Mouse (Mus musculus) neural tube, embryonic 12.5 days (tissue): Measurements from ENCODE around the gene Mrc2. TPM values are rescaled to one million over a fixed set of nuclear protein-coding genes. Genes with fewer than 3 reads are reported as not detected.

Source experiments
- ATAC-seq: fragments of 200-750 bp; cut with Nextera tagmentation; 2 replicates; pipeline ENCODE4 v1.8.0; 2017; ENCODE audit warnings: low read depth, mild to moderate bottlenecking, moderate TSS enrichment, moderate library complexity; ENCODE audit not compliant: low FRiP score
- H3K27ac ChIP-seq: fragments of 300-500 bp; sonication (generic); 2 replicates; pipeline ENCODE4 v1.5.1; 2016
- H3K27me3 ChIP-seq: fragments of 300-500 bp; sonication (generic); replicated peaks from 2 replicates; pipeline ENCODE4 v1.6.1; 2016; ENCODE audit warnings: mild to moderate bottlenecking
- H3K36me3 ChIP-seq: fragments of 300-500 bp; sonication (generic); 2 replicates; pipeline ENCODE4 v1.6.1; 2016; ENCODE audit warnings: mild to moderate bottlenecking
- H3K4me1 ChIP-seq: fragments of 300-500 bp; sonication (generic); 2 replicates; pipeline ENCODE4 v1.6.1; 2016
- H3K4me2 ChIP-seq: fragments of 300-500 bp; sonication (generic); replicated peaks from 2 replicates; pipeline ENCODE4 v1.6.1; 2016; ENCODE audit warnings: mild to moderate bottlenecking
- H3K4me3 ChIP-seq: fragments of 300-500 bp; sonication (generic); 2 replicates; pipeline ENCODE4 v1.5.1; 2016
- H3K9ac ChIP-seq: fragments of 300-500 bp; sonication (generic); 2 replicates; pipeline ENCODE4 v1.6.1; 2016; ENCODE audit warnings: mild to moderate bottlenecking
- H3K9me3 ChIP-seq: fragments of 300-500 bp; sonication (generic); 2 replicates; pipeline ENCODE4 v1.6.1; 2016; ENCODE audit warnings: mild to moderate bottlenecking
- WGBS: fragments of 180-500 bp; shearing (Covaris S2); methylation state at CpG from one replicate; pipeline ENCODE4 v1.1.7; 2016; 5-methylcytosine and 5-hydroxymethylcytosine counted together
- polyA plus RNA-seq: library from polyadenylated mRNA; unstranded; fragments of >200 nt; fragmentation: Nextera tagmentation; extraction: Ambion mirVana; gene quantifications from 2 replicates; pipeline ENCODE4 v1.2.1, GENCODE M21; 2016

Mrc2 gene
- polyA plus RNA-seq, 1 experiment from 2014 or later, result 11.3 TPM

- Histone ChIP-seq H3K27ac (no peak overlapping the region), H3K4me1 (no peaks in the 10 kb centered on the region), H3K9ac (no peak overlapping the region), H3K36me3 (no peaks in the 10 kb centered on the region), H3K4me2 (no peak overlapping the region), H3K4me3 (no peak overlapping the region), H3K9me3 (no peaks in the 10 kb centered on the region), H3K27me3 (no peaks in the 10 kb centered on the region)
- 80% methylated on average over 8 of the region's 8 CpGs for WGBS
- no peak for ATAC-seq
Measured at GRCm38 (mm10) chr11:105373881-105374280, 81.4 kb downstream of the Mrc2 start.

GRCm38 (mm10) chr11:105374526-105375175, 82.2 kb downstream of the Mrc2 start:
- Histone ChIP-seq H3K4me2 (no peak overlapping the region), H3K27ac (no peak overlapping the region), H3K36me3 (no peaks in the 10 kb centered on the region), H3K27me3 (no peaks in the 10 kb centered on the region), H3K9ac (no peak overlapping the region), H3K4me1 (no peaks in the 10 kb centered on the region), H3K4me3 (no peak overlapping the region), H3K9me3 (no peaks in the 10 kb centered on the region)
- WGBS, result 52% methylated on average over 10 of the region's 10 CpGs
- ATAC-seq, result no peak

- H3K27me3 ChIP-seq, result no peaks in the 10 kb centered on the region
- no peak overlapping the region for H3K4me2 ChIP-seq
- H3K9ac ChIP-seq, result no peak overlapping the region
- no peaks in the 10 kb centered on the region for H3K9me3 ChIP-seq
- 81% methylated on average over 1 of the region's 1 CpGs for WGBS
- H3K36me3 ChIP-seq, result no peaks in the 10 kb centered on the region
- no peak overlapping the region for H3K4me3 ChIP-seq
- ATAC-seq, result no peak
- H3K4me1 ChIP-seq, result no peaks in the 10 kb centered on the region
- no peak overlapping the region for H3K27ac ChIP-seq
Measured at GRCm38 (mm10) chr11:105375821-105376235, 83.4 kb downstream of the Mrc2 start.

GRCm38 (mm10) chr11:105385266-105385665, 92.8 kb downstream of the Mrc2 start:
- WGBS, result 83% methylated on average over 9 of the region's 9 CpGs
- Histone ChIP-seq H3K4me1 (0 out of 2 replicates have a peak, but pooled peaks cover 6% of the 10 kb centered on the region), H3K27ac (no peak overlapping the region), H3K9ac (no peak overlapping the region), H3K27me3 (no peaks in the 10 kb centered on the region), H3K36me3 (no peaks in the 10 kb centered on the region), H3K4me3 (no peak overlapping the region), H3K9me3 (no peaks in the 10 kb centered on the region), H3K4me2 (no peak overlapping the region)
- no peak for ATAC-seq

- H3K4me3 ChIP-seq, result no peak overlapping the region
- 37% methylated on average over 2 of the region's 2 CpGs for WGBS
Measured at GRCm38 (mm10) chr11:105388636-105389035, 96.2 kb downstream of the Mrc2 start.

GRCm38 (mm10) chr11:105390290-105390689, 97.8 kb downstream of the Mrc2 start:
- Histone ChIP-seq H3K9me3 (no peaks in the 10 kb centered on the region), H3K27me3 (no peaks in the 10 kb centered on the region), H3K27ac (no peak overlapping the region), H3K9ac (no peak overlapping the region), H3K4me2 (no peak overlapping the region), H3K4me3 (no peak overlapping the region), H3K36me3 (no peaks in the 10 kb centered on the region), H3K4me1 (0 out of 2 replicates have a peak, but pooled peaks cover 6% of the 10 kb centered on the region)
- 89% methylated on average over 7 of the region's 7 CpGs for WGBS
- no peak for ATAC-seq

More at GRCm38 (mm10) chr11:105388636-105389035, 96.2 kb downstream of the Mrc2 start:
- Histone ChIP-seq H3K27me3 (no peaks in the 10 kb centered on the region), H3K9ac (no peak overlapping the region), H3K4me2 (no peak overlapping the region), H3K4me1 (0 out of 2 replicates have a peak, but pooled peaks cover 6% of the 10 kb centered on the region), H3K9me3 (no peaks in the 10 kb centered on the region), H3K36me3 (no peaks in the 10 kb centered on the region), H3K27ac (no peak overlapping the region)
- ATAC-seq, result no peak

Other genes starting within 250 kb of the Mrc2 start
- 0.61 TPM in 1 of 2 replicates, not detected in the other for gene Efcab3, start 229.1 kb upstream of the Mrc2 start, polyA plus RNA-seq
- 35.3 and 38.4 TPM in 2 replicates for gene Mettl2, start 166.2 kb upstream of the Mrc2 start, polyA plus RNA-seq
- not detected in 2 replicates for gene Gm10842, start 145.8 kb upstream of the Mrc2 start, polyA plus RNA-seq
- 22.1 and 25.4 TPM in 2 replicates for gene Tlk2, start 113.8 kb upstream of the Mrc2 start, polyA plus RNA-seq
- 0.15 and 0.17 TPM in 2 replicates for gene March10, start 164.1 kb downstream of the Mrc2 start, polyA plus RNA-seq